Mouse (Mus musculus): Measurements from ENCODE around the gene Tnni1.

Gene Tnni1

GRCm38 (mm10) chr1:135767324-135767890, 11.8 kb upstream of the Tnni1 start:
- DNase-seq: no peak

- DNase-seq: no peak
Measured at GRCm38 (mm10) chr1:135768400-135768799, 10.8 kb upstream of the Tnni1 start.

DNA sequence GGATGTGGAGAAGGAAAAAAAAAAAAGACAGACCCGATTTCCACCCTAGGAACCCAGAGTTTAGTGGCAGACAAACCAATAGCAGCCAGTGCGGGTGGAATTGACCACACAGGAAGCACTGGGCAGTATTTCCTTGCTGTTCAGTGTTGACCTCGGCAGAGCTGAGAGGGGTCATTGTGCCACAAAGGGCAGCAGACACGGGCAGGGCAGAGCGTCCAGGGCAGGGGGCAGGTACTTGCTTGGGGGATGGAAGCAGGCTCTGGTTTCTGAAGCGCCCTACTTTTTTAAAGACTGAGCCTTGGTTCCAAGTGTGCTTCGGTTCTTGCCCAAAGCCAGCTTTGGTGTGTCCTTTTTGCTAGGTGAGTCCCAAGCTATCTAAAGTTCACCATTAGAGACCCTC, 9.0 kb upstream of the Tnni1 start:
- DNase-seq: no peak

GRCm38 (mm10) chr1:135770896-135771572, 8.2 kb upstream of the Tnni1 start:
- peak; percentile 98 for DNase-seq

DNA sequence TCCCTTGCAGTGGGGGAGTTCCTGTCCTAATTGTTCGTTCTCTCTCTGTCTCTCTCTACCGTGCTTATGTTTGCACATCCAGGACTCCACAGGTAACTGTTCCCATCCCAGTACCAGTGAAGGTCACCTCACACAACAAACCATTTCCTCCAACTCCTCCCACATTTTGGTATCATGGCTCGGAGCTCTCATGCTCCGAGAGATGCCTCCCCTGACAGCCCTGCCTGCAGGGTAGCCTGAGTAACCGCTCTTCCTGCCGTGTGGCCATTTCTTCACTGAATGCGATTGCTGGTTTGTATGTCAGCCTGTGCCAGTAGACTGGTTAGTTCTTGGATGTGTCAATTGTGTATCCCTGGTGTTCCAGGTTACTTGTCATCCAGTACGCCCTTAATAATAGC, 7.7 kb upstream of the Tnni1 start:
- no peak for DNase-seq

GRCm38 (mm10) chr1:135776596-135776995, 2.6 kb upstream of the Tnni1 start:
- DNase-seq: peak; percentile 94

DNA sequence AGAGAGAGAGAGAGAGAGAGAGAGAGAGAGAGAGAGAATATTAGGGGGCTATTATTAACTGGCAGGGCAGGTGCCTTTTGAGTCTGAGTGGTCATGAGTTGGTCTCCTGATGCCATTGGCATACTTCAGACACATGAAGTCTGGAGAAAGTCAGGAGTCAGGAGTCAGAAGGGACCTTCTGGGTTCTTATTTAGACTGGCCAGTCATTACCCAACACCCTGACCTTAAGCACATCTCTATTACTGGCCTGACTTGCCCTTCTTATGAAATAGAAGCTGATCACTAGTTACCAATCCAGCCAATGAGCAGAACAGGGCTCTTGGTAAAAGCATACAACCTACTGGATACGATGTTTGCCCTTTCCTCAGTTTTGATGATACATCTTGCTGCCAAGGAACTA, 2.2 kb upstream of the Tnni1 start:
- DNase-seq: no peak

DNA sequence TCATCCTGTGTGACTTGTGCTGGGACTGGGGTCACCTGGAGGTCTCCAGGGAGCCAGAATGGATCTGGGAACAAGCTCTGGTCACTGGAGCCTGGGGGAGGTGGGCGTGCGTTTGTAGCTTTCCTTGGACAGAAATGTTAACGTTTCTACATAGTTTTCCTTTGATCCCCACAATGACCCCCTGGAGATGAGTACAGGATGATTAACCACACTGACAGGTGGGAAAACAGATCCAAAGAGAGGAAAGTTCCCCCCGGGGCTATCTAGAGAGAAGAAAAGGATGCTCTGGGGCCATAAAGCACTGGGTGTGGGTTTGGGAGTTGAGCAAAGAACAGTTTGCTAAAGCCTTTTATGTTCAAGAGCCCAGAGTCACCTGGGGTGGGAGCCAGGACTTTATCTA, 1.4 kb downstream of the Tnni1 start:
- DNase-seq: no peak

DNA sequence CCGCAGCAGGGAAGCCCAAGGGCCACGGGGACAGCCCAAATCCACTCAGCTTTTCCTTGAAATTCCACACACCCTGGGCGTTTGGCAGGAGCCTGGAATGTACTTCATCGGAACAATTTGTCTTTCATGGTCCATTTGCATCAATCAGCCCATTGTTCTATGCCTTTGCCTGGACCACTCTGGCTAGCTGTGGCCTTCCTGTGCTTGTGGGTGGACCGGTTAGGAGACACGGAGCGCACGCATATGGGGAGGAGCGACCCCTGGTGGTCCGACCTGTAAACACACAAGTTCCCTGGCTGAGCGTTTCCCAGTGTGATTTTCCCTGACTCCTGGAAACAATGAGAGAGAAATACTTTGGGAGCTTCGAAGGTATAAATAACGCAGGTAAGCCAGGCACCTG, 2.0 kb downstream of the Tnni1 start:
- peak; percentile 97 for DNase-seq

DNA sequence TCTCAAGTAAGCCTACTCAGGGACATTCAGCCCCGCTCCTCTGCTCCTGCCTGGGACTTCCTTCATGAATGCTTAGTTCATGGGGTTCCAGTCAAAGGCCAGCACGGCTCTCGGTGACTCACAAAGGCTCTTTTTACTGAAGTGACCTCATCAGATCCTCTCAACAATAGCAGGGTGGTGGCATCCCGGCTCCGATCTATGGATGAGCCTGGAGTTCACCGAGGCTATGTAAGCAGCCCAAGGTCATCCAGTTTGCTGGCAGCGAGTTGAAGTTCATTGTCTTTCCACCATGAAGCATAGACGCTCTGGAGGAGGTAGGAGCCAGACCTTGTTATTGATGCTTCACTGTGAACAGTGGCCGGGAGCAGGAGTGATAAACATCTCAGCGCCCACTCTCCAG, 3.6 kb downstream of the Tnni1 start:
- DNase-seq: no peak

DNA sequence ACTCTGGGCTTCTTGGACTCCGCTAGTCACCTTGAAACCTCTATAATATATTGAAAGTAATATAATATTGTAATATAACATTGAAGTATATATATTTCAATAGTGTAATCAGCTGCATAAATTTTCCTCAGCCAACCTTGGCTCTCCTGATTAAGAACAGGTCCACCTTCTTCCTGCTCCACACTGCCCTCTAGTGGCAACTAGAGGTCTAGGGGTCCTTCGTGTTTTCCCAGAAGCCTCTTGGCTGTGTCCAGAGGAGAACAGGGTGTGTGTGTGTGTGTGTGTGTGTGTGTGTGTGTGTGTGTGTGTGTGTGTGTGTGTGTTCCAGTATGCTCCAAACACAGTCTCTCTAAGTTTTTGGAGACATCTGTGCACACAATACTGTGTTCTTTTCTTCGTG, 8.6 kb downstream of the Tnni1 start:
- DNase-seq: peak; percentile 96

- DNase-seq: no peak
Measured at GRCm38 (mm10) chr1:135788708-135789107, 9.5 kb downstream of the Tnni1 start.

GRCm38 (mm10) chr1:135789815-135790214, 10.6 kb downstream of the Tnni1 start:
- DNase-seq: no peak

- DNase-seq: no peak
Measured at GRCm38 (mm10) chr1:135792143-135792939, 13.1 kb downstream of the Tnni1 start.

DNA sequence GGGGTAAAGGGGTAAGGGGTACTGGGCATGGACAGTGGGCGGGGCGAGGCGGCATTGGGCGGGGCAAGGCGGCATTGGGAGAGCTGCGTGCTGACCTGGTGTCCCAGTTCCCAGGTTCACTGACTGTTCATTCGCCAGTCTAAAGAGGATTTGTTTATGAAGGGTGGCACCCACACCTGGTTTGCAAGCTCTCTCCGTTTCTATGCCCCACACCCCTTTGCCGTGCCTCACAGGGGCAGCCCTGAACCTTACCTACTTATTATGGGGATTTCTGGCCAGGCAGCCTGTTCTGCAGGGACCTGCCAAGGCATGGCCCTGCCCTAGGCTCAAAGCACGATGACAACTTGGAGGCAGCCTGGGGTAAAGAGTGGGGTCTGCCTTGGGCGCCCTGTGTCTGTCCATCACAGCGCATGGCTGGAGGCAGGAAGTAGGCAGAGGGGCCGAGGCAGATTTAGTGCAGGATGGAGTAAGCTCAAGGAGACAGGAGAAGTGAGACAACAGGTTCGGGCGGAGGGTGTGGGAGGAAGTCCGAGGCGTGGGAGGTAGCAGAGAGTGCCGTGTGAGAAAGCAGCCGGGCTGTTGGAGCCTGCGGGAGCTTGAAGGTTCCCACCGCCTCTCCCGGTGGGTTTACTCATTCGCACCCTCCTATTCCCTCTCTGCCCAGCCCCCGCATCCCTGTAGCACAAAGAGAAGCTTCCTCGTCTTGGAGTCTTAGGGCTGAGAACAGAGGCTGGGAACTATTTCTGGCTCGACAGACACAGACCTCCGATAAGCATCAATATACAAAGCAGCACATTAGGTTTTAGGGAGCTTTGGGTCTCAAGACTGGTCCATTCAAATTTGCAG, 14.4 kb downstream of the Tnni1 start:
- peak; percentile 93 for DNase-seq

- DNase-seq: no peak
Measured at GRCm38 (mm10) chr1:135794216-135795134, 15.2 kb downstream of the Tnni1 start.

- DNase-seq: no peak
Measured at GRCm38 (mm10) chr1:135798492-135798891, 19.3 kb downstream of the Tnni1 start.

GRCm38 (mm10) chr1:135799109-135799627, 19.9 kb downstream of the Tnni1 start:
- no peak for DNase-seq

DNA sequence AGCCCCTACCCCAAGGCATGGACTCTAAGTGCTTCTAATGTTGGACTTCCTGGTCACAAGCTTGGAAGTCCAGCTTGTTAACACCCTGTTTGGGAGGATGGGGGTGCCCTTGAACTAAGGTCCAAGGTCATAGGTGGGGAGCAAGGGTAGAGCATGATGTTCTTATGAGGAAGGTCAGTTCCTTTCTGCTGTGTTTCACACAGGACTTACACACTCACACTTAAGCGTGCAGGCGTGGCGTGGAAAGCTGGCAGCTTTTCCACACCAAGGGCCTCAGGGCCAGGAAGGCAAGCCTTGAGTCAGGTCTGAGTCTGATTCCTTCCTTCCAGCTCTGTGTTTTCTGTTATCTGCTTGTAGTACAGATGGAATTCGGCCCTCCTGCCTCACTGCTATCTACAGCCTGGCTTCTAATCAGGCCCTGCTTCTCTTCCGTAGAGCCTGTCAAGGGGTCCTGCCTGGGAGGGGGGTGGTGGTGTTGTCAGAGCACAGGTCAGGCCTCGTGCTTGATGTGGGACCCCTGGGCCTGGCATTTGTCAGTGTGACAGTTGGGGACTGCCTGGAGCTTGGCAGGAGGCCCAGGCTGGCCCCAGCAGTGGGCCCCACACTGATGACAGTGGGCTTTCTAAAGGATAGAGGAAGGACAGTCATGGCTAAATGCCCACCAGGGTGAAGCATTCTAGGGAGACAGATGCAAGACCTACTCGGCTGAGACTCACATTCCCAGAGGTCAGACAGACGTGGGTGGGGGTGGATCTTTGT, 21.1 kb downstream of the Tnni1 start:
- DNase-seq: no peak

- DNase-seq: no peak
Measured at GRCm38 (mm10) chr1:135807546-135807945, 28.3 kb downstream of the Tnni1 start.

DNA sequence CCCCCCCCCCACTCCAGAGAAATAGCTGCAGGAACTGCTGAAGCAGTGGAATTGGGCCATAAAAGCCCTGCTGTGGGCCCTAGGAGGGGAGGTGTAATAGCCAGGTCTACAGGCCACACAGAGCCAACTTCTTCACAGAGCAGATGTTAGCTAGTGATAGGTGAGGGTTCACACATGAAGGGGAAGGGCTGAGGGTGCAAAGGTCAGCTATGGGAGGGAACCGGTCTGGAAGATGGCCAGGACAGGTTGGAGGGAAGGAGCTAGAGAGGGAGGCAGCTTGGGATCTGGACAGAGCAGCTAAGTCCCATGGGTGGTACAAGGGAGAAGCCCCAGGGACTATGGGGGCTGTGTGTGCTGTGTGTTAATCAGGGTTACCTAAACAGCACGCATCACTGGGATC, 30.9 kb downstream of the Tnni1 start:
- no peak for DNase-seq

Data from heart, adult 11 months (tissue).